Mouse (Mus musculus) intestine, postnatal 0 days (tissue): ENCODE results near the gene Pou2f3. TPM values are rescaled to one million over a fixed set of nuclear protein-coding genes. Genes with fewer than 3 reads are reported as not detected.

Experiments
- ATAC-seq: fragments of 200-750 bp; cut with Nextera tagmentation; 2 replicates; pipeline ENCODE4 v1.8.0; 2017; ENCODE audit warnings: mild to moderate bottlenecking, moderate TSS enrichment, moderate library complexity
- H3K27ac ChIP-seq: fragments of 300-500 bp; sonication (generic); 2 replicates; pipeline ENCODE4 v1.5.1; 2014; ENCODE audit warnings: mild to moderate bottlenecking, low read depth, low read length, moderate library complexity
- H3K27me3 ChIP-seq: fragments of 300-500 bp; sonication (generic); replicated peaks from 2 replicates; pipeline ENCODE4 v1.6.1; 2014; ENCODE audit warnings: low read length, mixed read lengths; ENCODE audit not compliant: control insufficient read depth, insufficient read depth
- H3K36me3 ChIP-seq: fragments of 300-500 bp; sonication (generic); 2 replicates; pipeline ENCODE4 v1.6.1; 2014; ENCODE audit warnings: mild to moderate bottlenecking, moderate library complexity; ENCODE audit not compliant: control insufficient read depth, insufficient read depth
- H3K4me1 ChIP-seq: fragments of 300-500 bp; sonication (generic); replicated peaks from 2 replicates; pipeline ENCODE4 v1.6.1; 2014; ENCODE audit warnings: antibody characterized with exemption, low read length, mixed read lengths; ENCODE audit not compliant: control insufficient read depth, insufficient read depth
- H3K4me2 ChIP-seq: fragments of 300-500 bp; sonication (generic); replicated peaks from 2 replicates; pipeline ENCODE4 v1.6.1; 2014; ENCODE audit warnings: low read depth, mild to moderate bottlenecking, moderate library complexity
- H3K4me3 ChIP-seq: fragments of 300-500 bp; sonication (generic); 2 replicates; pipeline ENCODE4 v1.5.1; 2014; ENCODE audit warnings: low read depth, low read length
- H3K9ac ChIP-seq: fragments of 300-500 bp; sonication (generic); 2 replicates; pipeline ENCODE4 v1.6.1; 2014; ENCODE audit warnings: mild to moderate bottlenecking, low read depth, low read length
- H3K9me3 ChIP-seq: fragments of 300-500 bp; sonication (generic); 2 replicates; pipeline ENCODE4 v1.6.1; 2016; ENCODE audit warnings: mixed run types; ENCODE audit not compliant: control insufficient read depth
- CTCF ChIP-seq: sonication (generic); IDR thresholded peaks from 2 replicates; pipeline ENCODE4 v1.5.1; 2016; ENCODE audit warnings: low read depth, mild to moderate bottlenecking, control low read depth, antibody characterized with exemption, moderate library complexity
- WGBS: fragments of 180-500 bp; shearing (Covaris S2); extraction: QIAGEN DNeasy Blood & Tissue Kit; methylation state at CpG from one replicate; pipeline ENCODE4 v1.1.7; 2014; 5-methylcytosine and 5-hydroxymethylcytosine counted together
- polyA plus RNA-seq: library from polyadenylated mRNA; unstranded; fragments of >200 nt; fragmentation: Nextera tagmentation; extraction: Ambion mirVana; gene quantifications from 2 replicates; pipeline ENCODE4 v1.2.1, GENCODE M21; 2015

The Pou2f3 gene
- polyA plus RNA-seq, 1 experiment from 2014 or later = 0.18 TPM

- no peak for ATAC-seq
- H3K27me3 ChIP-seq = no peaks in the 10 kb centered on the region
Measured at GRCm38 (mm10) chr9:43094828-43095227, 115.3 kb downstream of the Pou2f3 start.

GRCm38 (mm10) chr9:43093803-43094202 lies 116.4 kb downstream of the Pou2f3 start:
- Histone ChIP-seq H3K36me3 (no peaks in the 10 kb centered on the region), H3K27ac (no peak overlapping the region), H3K9ac (no peak overlapping the region), H3K4me2 (no peak overlapping the region), H3K9me3 (no peaks in the 10 kb centered on the region), H3K4me1 (peaks cover 2% of the 10 kb centered on the region), H3K4me3 (no peak overlapping the region), H3K27me3 (no peaks in the 10 kb centered on the region)
- no peak for TF ChIP-seq CTCF
- ATAC-seq = no peak
- 66% methylated on average over 3 of the region's 3 CpGs for WGBS

More at GRCm38 (mm10) chr9:43094828-43095227, 115.3 kb downstream of the Pou2f3 start:
- Histone ChIP-seq H3K27ac (no peak overlapping the region), H3K9me3 (no peaks in the 10 kb centered on the region), H3K4me1 (peaks cover 2% of the 10 kb centered on the region), H3K36me3 (no peaks in the 10 kb centered on the region), H3K4me3 (no peak overlapping the region), H3K4me2 (no peak overlapping the region), H3K9ac (no peak overlapping the region)
- WGBS = 81% methylated on average over 4 of the region's 4 CpGs
- no peak for TF ChIP-seq CTCF

- H3K27me3 ChIP-seq = no peaks in the 10 kb centered on the region
- TF ChIP-seq CTCF = no peak
- peaks cover 3% of the 10 kb centered on the region; the same call in 1 of the 2 replicates for H3K4me1 ChIP-seq
- H3K4me2 ChIP-seq = no peak overlapping the region
- 88% methylated on average over 1 of the region's 1 CpGs for WGBS
- no peak for ATAC-seq
- no peaks in the 10 kb centered on the region for H3K9me3 ChIP-seq
- H3K9ac ChIP-seq = no peak overlapping the region
- H3K36me3 ChIP-seq = no peaks in the 10 kb centered on the region
- no peak overlapping the region for H3K4me3 ChIP-seq
- H3K27ac ChIP-seq = no peak overlapping the region
Measured at GRCm38 (mm10) chr9:43085686-43086285, 124.4 kb downstream of the Pou2f3 start.

GRCm38 (mm10) chr9:43084496-43085362 lies 125.4 kb downstream of the Pou2f3 start:
- Histone ChIP-seq H3K4me3 (no peak overlapping the region), H3K27me3 (no peaks in the 10 kb centered on the region), H3K9ac (no peak overlapping the region), H3K27ac (no peak overlapping the region), H3K36me3 (no peaks in the 10 kb centered on the region), H3K9me3 (no peaks in the 10 kb centered on the region), H3K4me1 (peaks cover 3% of the 10 kb centered on the region; the same call in 1 of the 2 replicates), H3K4me2 (no peak overlapping the region)
- ATAC-seq = no peak
- no peak for TF ChIP-seq CTCF
- WGBS = 63% methylated on average over 7 of the region's 7 CpGs

- H3K27ac ChIP-seq = no peak overlapping the region
- no peaks in the 10 kb centered on the region for H3K9me3 ChIP-seq
- no peaks in the 10 kb centered on the region for H3K36me3 ChIP-seq
- WGBS = 67% methylated on average over 7 of the region's 7 CpGs
- no peak overlapping the region for H3K4me2 ChIP-seq
- H3K27me3 ChIP-seq = no peaks in the 10 kb centered on the region
- H3K9ac ChIP-seq = no peak overlapping the region
- H3K4me3 ChIP-seq = no peak overlapping the region
- no peak for ATAC-seq
- peaks cover 3% of the 10 kb centered on the region; the same call in 1 of the 2 replicates for H3K4me1 ChIP-seq
- TF ChIP-seq CTCF = no peak
Measured at GRCm38 (mm10) chr9:43083441-43084055, 126.6 kb downstream of the Pou2f3 start.

GRCm38 (mm10) chr9:43078711-43079110 lies 131.5 kb downstream of the Pou2f3 start:
- Histone ChIP-seq H3K4me2 (no peak overlapping the region), H3K4me1 (no peaks in the 10 kb centered on the region), H3K9me3 (no peaks in the 10 kb centered on the region), H3K27ac (no peak overlapping the region), H3K9ac (no peak overlapping the region), H3K27me3 (no peaks in the 10 kb centered on the region), H3K36me3 (no peaks in the 10 kb centered on the region), H3K4me3 (no peak overlapping the region)
- no peak for TF ChIP-seq CTCF
- no peak for ATAC-seq
- WGBS = 90% methylated on average over 3 of the region's 3 CpGs
